Mouse (Mus musculus) megakaryocyte, embryonic 14.5 days (primary cell): ENCODE results near the gene Il3ra.

Experiments
- FLI1 ChIP-seq: IDR thresholded peaks from 2 replicates; pipeline ENCODE4 v1.6.1; 2012; ENCODE audit warnings: low read length, inconsistent platforms, mixed read lengths
- GATA1 ChIP-seq: IDR thresholded peaks from 3 replicates; pipeline ENCODE4 v1.6.1; 2012; ENCODE audit warnings: mixed read lengths, low read length, inconsistent platforms, borderline replicate concordance

DNA sequence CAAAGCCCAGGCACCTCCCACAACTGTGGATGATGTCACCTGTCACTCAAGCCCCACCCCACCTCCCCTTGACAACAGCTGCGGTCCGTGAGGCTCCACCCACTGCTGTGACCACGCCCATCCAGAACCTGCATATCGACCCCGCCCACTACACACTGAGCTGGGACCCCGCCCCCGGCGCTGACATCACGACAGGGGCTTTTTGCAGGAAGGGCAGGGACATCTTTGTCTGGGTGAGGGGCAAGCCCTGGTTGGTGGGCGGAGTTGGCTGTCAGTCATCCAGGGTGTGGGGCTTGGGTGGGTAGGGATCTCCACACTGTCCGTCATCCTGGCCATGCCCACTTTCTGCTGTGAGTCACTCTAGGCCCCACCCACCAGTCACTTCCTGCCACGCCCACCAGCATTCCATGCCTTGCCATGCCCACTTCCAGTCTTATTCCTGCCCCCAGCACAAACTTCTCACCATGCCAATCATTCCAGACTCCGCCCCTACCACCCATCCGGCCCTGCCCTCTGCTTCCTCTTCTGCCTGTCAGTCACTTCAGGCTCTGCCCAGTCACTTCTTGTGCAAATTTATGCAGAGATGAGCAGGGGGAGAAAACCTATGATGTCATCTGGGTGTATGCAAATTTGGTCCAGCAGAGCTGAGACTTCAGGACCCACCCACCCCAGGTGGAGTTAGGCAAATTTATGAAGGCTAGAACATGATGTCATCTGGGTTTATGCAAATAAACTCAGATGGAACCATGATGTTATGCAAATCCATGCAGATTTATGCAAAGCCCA is 2.0 kb downstream of the Il3ra start:
- TF ChIP-seq GATA1, result no peak
- no peak for TF ChIP-seq FLI1
